Mouse (Mus musculus): ENCODE results near the gene Cox10. TPM values are rescaled to one million over a fixed set of nuclear protein-coding genes. Genes with fewer than 3 reads are reported as not detected.

The Cox10 gene
- polyA plus RNA-seq, 1 experiment from 2014 or later = 23.9 TPM

DNA sequence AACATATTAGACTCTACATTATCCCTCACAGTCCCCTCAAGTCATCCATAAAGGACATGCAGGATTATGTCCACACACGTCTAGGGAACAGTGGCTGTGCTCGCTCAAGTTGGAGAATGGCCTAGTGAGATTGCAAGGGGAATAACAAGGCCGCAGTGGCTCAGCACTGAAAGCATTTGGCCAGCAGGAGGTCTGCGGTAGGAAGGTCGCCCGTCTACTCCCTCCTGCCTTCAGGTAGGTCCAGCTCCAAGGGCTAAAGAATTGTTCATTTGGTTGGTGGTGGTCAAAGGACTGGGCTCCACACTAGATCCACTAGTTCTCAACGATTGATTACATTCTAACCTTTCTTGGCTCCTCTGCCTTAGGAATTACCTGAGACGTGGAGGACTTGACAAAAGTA is 89.0 kb downstream of the Cox10 start:
- H3K27me3 ChIP-seq = no peaks in the 10 kb centered on the region
- no peak overlapping the region for H3K4me2 ChIP-seq (replicated peaks)
- WGBS = 81% methylated on average over 8 of the region's 8 CpGs
- H3K9me3 ChIP-seq = no peaks in the 10 kb centered on the region
- no peak overlapping the region for H3K27ac ChIP-seq
- no peak overlapping the region for H3K4me3 ChIP-seq
- H3K4me1 ChIP-seq = no peaks in the 10 kb centered on the region
- H3K9ac ChIP-seq = no peak overlapping the region
- no peak for ATAC-seq (ENCODE audit: low FRiP score, low read depth)
- peaks cover 4% of the 10 kb centered on the region; the same call in 1 of the 2 replicates for H3K36me3 ChIP-seq

DNA sequence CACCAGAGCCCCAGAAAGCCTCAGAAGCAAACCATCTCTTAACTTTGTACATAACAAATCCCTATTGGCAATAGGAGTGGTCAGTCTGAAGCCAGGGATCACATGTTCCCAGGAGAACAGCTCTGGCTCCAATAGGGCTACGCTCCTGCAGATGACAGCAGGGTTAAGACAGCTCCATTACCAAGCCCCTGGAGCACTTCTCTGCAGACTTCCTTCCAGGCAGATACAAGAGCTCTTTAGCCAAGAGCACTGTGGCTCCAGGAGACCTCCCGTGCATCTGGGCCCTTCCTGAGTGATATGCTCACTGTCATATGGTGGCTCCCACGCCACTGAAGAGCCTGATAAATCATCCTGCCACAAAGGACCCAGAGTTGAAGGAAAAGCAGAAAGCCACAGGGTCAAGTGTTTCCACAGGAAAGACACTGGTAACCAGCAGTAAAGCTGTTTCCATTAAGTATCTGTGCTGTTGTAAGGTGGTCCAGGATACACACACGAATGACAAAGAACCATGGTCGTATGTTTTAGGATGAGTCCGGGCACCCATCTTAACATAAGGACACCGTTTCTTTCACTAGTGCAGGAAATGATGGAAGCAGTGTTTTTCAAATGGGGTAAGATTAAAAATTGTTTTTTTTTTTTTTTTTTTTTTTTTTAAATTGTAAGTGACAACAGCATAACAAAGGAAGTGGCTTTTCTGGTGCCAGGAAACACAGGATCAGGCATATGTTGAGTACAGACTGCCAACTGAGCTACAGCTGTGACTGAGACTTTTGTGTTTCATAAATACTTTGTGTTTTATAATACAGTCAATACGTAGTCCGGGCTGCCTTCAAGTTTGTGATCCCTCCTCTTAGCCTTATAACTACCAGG is 90.0 kb downstream of the Cox10 start:
- no peak overlapping the region for H3K4me2 ChIP-seq (replicated peaks)
- WGBS = 76% methylated on average over 9 of the region's 9 CpGs
- no peak overlapping the region for H3K4me3 ChIP-seq
- no peak overlapping the region for H3K27ac ChIP-seq
- H3K27me3 ChIP-seq = no peaks in the 10 kb centered on the region
- ATAC-seq (ENCODE audit: low FRiP score, low read depth) = no peak
- no peaks in the 10 kb centered on the region for H3K9me3 ChIP-seq
- H3K4me1 ChIP-seq = no peaks in the 10 kb centered on the region
- no peak overlapping the region for H3K9ac ChIP-seq
- H3K36me3 ChIP-seq = peaks cover 4% of the 10 kb centered on the region; the same call in 1 of the 2 replicates

DNA sequence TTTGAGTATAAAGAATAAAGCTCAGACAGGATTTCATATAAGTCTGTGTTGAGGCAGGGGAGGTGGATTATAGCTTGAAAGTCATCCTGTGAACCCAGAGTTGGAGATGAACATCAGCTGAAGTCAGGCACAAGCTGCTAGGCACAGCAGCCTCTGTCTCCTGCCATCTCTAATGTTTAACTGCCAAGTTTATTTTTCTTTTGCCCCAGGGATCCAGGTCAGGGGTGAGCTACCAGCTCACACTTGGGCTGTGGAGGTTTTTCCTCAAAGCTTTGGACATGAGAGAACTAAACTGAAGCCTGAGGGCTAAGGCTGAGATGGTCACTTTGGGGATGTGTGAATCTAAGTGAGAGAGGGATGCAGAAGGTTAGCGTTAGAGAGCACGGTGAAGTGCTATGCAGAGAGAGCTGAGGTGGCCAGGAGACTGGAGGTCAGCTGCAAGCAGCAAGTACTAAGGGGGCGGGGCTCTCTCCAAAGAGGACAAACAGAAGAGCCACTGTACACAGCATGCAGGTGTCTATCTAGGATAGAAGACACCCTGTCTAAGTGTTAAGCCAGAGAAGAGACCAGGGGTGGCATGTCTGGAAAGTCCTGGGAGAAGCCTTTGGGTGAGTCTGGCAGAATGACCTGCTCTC is 91.1 kb downstream of the Cox10 start:
- H3K27ac ChIP-seq = no peak overlapping the region
- 75% methylated on average over 3 of the region's 3 CpGs for WGBS
- no peak for ATAC-seq (ENCODE audit: low FRiP score, low read depth)

DNA sequence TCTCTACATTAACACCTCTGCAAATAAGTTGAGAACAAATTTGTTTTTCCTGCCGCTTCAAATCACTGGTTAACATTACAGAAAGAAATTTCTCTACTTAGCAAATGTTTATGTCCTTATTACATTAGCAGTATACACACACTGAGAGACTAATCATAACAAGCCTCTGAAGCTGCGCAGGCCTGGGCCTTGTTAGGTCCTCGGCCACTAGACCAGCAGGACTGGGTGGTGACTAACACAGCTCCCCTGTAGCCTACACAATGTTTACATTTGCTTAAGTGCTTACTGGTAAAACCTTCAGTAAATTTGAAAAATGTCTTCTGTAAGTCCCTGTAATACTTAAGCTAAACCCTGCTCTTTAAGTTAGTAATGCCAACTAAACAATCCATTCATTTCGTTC is 92.6 kb downstream of the Cox10 start:
- WGBS = 53% methylated on average over 4 of the region's 4 CpGs
- H3K4me1 ChIP-seq = no peaks in the 10 kb centered on the region
- no peaks in the 10 kb centered on the region for H3K27me3 ChIP-seq
- no peaks in the 10 kb centered on the region for H3K9me3 ChIP-seq
- H3K36me3 ChIP-seq = no peaks in the 10 kb centered on the region; the same call in 1 of the 2 replicates
- no peak for ATAC-seq (ENCODE audit: low FRiP score, low read depth)
- no peak overlapping the region for H3K27ac ChIP-seq
- H3K9ac ChIP-seq = no peak overlapping the region
- no peak overlapping the region for H3K4me3 ChIP-seq
- H3K4me2 ChIP-seq (replicated peaks) = no peak overlapping the region

More for the DNA sequence above, 91.1 kb downstream of the Cox10 start:
- Histone ChIP-seq H3K4me1 (no peaks in the 10 kb centered on the region), H3K9me3 (no peaks in the 10 kb centered on the region), H3K36me3 (peaks cover 4% of the 10 kb centered on the region; the same call in 1 of the 2 replicates), H3K9ac (no peak overlapping the region), H3K4me3 (no peak overlapping the region), H3K27me3 (no peaks in the 10 kb centered on the region), H3K4me2 (replicated peaks) (no peak overlapping the region)

DNA sequence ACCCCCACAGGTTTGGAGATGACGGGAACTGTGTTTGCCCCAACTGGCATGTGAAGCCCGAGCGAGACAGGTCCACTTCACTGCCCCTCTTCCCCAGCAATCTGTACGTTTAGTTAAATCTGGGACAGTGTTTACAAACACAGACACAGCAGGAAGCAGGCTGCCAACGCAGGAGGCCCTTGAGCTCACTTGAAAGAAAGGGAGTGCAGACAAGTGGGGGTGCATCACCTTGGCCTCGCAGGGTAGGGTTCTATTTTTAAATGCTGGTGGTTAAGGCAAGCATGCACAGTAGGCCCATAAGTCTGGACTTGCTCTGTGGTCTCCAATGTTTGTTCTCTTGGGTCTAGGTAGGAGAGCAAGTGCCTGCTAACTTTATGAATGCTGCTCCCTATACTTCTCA is 93.8 kb downstream of the Cox10 start:
- Histone ChIP-seq H3K4me2 (replicated peaks) (no peak overlapping the region), H3K9me3 (no peaks in the 10 kb centered on the region), H3K9ac (no peak overlapping the region), H3K27ac (no peak overlapping the region), H3K4me1 (no peaks in the 10 kb centered on the region), H3K4me3 (no peak overlapping the region), H3K27me3 (no peaks in the 10 kb centered on the region), H3K36me3 (no peaks in the 10 kb centered on the region)
- ATAC-seq (ENCODE audit: low FRiP score, low read depth) = no peak
- WGBS = 54% methylated on average over 6 of the region's 6 CpGs

DNA sequence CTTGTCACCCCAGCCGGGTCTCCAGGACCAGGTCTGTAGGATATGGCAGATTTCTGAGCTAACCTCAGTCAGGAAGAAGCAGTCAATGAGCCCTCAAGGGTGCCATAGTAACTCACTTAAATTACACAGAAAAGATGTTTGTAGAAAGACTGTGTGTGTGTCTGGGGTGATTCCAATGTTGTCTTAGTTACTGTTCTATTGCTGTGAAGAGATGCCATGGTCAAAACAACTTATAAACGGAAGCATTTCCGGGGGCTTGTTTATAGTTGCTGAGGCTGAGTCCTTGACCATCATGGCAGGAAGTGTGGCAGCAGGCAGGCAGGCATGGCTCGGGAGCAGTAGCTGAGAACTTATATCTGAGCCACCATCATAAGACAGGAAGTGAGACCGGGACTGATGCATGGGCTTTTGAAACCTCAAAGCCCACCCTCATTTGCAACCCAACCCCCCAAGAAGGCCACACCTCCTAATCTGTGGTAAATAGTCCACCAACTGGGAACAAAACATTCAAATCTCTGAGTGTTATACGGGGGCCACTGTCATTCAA is 94.6 kb downstream of the Cox10 start:
- no peak overlapping the region for H3K4me2 ChIP-seq (replicated peaks)
- no peak overlapping the region for H3K27ac ChIP-seq
- H3K9ac ChIP-seq = no peak overlapping the region
- no peaks in the 10 kb centered on the region for H3K4me1 ChIP-seq
- no peak overlapping the region for H3K4me3 ChIP-seq
- H3K36me3 ChIP-seq = no peaks in the 10 kb centered on the region
- ATAC-seq (ENCODE audit: low FRiP score, low read depth) = no peak
- WGBS = 75% methylated on average over 6 of the region's 6 CpGs
- no peaks in the 10 kb centered on the region for H3K27me3 ChIP-seq
- no peaks in the 10 kb centered on the region for H3K9me3 ChIP-seq

DNA sequence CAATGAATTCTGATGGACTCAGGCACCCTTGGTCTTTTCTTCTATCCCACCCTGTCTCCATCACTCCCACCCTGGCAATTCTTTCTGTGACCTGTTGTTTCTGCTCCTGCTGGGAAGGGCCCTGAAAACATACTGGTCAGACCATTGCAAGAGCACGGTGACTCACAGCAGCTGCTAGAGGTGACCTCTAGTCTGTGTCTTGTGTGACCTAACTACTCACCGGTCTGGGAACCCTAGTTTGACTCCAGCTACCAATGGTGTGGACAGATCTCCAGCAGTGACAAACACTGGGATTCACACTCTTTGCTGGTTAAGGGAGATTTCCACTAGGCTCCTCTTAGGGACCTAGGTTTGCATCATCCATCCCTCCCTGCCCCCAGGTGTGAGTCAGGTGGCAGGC is 101.5 kb downstream of the Cox10 start:
- Histone ChIP-seq H3K4me3 (no peak overlapping the region), H3K27ac (no peak overlapping the region), H3K4me2 (replicated peaks) (no peak overlapping the region), H3K4me1 (peaks cover 18% of the 10 kb centered on the region), H3K27me3 (no peaks in the 10 kb centered on the region), H3K9ac (no peak overlapping the region), H3K36me3 (peaks cover 18% of the 10 kb centered on the region), H3K9me3 (no peaks in the 10 kb centered on the region)
- ATAC-seq (ENCODE audit: low FRiP score, low read depth) = no peak
- WGBS = 74% methylated on average over 2 of the region's 2 CpGs

DNA sequence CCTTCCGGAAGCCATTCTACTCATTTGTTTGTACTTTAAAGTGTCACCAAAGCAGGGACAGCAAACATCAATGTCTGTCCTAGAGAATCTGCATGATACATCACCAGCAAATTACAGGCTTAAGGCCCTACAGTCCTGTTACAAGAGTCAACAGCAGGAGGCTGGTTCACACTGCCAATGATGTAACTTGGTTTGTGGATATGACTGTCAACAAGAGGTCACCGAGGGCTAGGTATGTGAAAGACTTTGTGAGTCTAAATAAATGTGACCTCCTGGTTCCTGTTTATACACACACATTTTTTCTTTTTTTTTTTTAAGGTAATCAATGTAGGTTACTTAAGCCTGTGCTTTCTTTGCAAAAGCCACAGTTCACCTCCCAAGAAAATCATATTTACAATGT is 102.5 kb downstream of the Cox10 start:
- 86% methylated on average over 2 of the region's 2 CpGs for WGBS
- Histone ChIP-seq H3K4me3 (no peak overlapping the region), H3K27me3 (no peaks in the 10 kb centered on the region), H3K27ac (no peak overlapping the region), H3K4me2 (replicated peaks) (no peak overlapping the region), H3K9ac (no peak overlapping the region), H3K9me3 (no peaks in the 10 kb centered on the region), H3K4me1 (peaks cover 18% of the 10 kb centered on the region), H3K36me3 (peaks cover 18% of the 10 kb centered on the region)
- ATAC-seq (ENCODE audit: low FRiP score, low read depth) = no peak

DNA sequence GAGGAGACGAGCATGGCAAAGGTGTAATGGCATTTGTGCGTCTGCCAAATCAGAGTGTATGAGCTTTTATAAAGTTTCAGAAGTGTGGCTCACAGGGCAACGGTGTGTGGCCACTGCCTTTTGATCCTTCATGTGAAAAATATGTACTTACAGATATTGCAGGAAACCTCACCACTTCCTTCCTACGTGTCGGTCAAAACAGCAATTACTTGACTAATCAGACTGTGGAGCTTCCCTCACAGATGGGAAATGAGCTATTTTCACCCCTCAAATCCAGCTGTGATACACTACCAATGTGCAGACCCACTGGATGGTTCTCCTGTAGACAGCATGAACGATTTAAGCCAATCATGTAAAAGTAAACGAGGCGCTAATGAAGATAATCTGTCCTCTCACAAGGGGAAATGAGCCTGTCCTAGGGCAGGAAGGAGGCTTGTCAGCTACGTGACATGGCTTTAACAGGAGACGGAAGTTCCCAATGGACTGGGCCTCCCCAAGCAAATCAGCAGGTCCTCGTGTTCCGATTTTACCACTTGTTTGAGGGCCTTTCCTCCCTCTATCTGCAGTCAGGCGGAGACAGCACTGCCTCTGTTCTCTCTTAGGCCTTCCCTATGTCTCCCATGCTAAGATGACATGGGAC is 103.9 kb downstream of the Cox10 start:
- Histone ChIP-seq H3K9ac (no peak overlapping the region), H3K4me2 (replicated peaks) (no peak overlapping the region), H3K9me3 (no peaks in the 10 kb centered on the region), H3K36me3 (peaks cover 18% of the 10 kb centered on the region), H3K4me3 (no peak overlapping the region), H3K4me1 (peaks cover 18% of the 10 kb centered on the region), H3K27me3 (no peaks in the 10 kb centered on the region), H3K27ac (no peak overlapping the region)
- ATAC-seq (ENCODE audit: low FRiP score, low read depth) = no peak
- 56% methylated on average over 13 of the region's 13 CpGs for WGBS

DNA sequence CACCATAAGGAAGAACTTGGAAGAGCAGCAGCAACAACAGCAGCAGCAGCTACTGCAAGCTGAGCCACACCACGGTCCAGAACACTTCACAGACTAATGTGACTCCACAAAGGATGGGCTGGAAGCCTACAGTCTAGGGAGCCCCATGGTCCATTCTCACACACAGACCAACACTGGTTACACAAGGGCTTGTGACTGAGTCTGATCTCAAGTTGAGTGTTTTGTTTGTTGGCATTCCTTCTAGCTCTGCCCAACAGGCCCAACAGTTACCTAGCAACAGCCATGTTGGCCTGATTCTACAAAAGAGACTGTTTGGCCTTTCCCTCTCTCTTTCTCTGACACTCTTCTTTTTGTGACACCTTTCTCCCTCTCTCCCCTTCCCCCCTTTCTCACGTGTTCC is 105.3 kb downstream of the Cox10 start:
- H3K4me2 ChIP-seq (replicated peaks) = no peak overlapping the region
- 98% methylated on average over 2 of the region's 2 CpGs for WGBS
- H3K9me3 ChIP-seq = no peaks in the 10 kb centered on the region
- peaks cover 27% of the 10 kb centered on the region for H3K4me1 ChIP-seq
- no peak overlapping the region for H3K9ac ChIP-seq
- H3K27me3 ChIP-seq = 0 out of 2 replicates have a peak, but pooled peaks cover 3% of the 10 kb centered on the region
- no peak overlapping the region for H3K4me3 ChIP-seq
- no peak overlapping the region for H3K27ac ChIP-seq
- ATAC-seq (ENCODE audit: low FRiP score, low read depth) = no peak
- H3K36me3 ChIP-seq = peaks cover 18% of the 10 kb centered on the region

DNA sequence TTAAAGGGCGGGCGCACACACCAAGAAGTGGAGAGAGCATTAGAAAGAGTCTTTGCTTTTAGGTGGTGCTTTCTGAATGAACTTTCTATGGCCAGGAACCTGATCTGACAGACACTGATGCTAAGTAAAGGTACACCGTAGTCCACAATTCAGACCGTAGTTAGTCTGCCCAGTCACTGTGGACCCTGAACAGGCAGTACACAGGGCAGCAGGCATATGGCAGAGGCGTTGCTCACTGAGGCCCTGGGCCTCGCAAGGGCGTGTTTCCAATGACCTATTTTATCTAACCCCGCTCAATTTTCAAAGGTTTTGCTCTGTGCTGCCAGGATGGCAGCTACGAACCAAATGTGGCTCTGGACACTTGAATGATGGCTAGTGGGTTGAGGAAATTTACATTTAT is 107.8 kb downstream of the Cox10 start:
- WGBS = 93% methylated on average over 9 of the region's 9 CpGs
- H3K27ac ChIP-seq = no peak overlapping the region

DNA sequence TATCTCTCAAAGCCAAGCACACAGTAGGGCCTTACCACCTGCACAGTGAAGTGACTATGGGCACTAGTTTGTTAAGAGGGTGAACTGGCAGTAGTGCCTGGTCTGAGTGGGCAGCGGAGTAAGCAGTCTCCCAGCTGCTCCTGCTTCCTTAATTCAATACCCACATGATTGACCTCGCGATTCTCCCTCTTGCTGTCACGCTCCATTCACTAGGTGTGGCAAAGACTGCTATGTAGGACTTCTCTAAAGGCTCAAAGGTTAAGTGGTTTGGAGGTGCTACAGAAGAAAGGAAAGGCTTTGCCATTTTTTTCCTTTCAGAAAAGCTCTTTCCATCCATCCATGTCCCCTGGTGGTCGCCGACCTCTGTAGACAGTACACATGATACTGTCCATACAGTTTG is 108.5 kb downstream of the Cox10 start:
- Histone ChIP-seq H3K9ac (no peak overlapping the region), H3K4me2 (replicated peaks) (no peak overlapping the region), H3K4me1 (peaks cover 38% of the 10 kb centered on the region), H3K27ac (no peak overlapping the region), H3K36me3 (peaks cover 14% of the 10 kb centered on the region), H3K27me3 (0 out of 2 replicates have a peak, but pooled peaks cover 3% of the 10 kb centered on the region), H3K4me3 (no peak overlapping the region), H3K9me3 (no peaks in the 10 kb centered on the region)
- WGBS = 94% methylated on average over 6 of the region's 6 CpGs
- ATAC-seq (ENCODE audit: low FRiP score, low read depth) = no peak

More for the DNA sequence above, 107.8 kb downstream of the Cox10 start:
- no peak overlapping the region for H3K4me3 ChIP-seq
- no peak overlapping the region for H3K9ac ChIP-seq
- H3K4me1 ChIP-seq = peaks cover 33% of the 10 kb centered on the region
- H3K9me3 ChIP-seq = no peaks in the 10 kb centered on the region
- no peak for ATAC-seq (ENCODE audit: low FRiP score, low read depth)
- H3K27me3 ChIP-seq = 0 out of 2 replicates have a peak, but pooled peaks cover 3% of the 10 kb centered on the region
- peaks cover 18% of the 10 kb centered on the region for H3K36me3 ChIP-seq
- H3K4me2 ChIP-seq (replicated peaks) = no peak overlapping the region

All from limb, embryonic 13.5 days (tissue).